Mouse (Mus musculus): ENCODE results near the gene Decr2. TPM values are rescaled to one million over a fixed set of nuclear protein-coding genes. Genes with fewer than 3 reads are reported as not detected.
"Not testable (repeated sequence)": the region's sequence is repeated elsewhere in the genome, so short reads cannot be mapped to it uniquely, and the experiment has no call there.

The Decr2 gene
- polyA plus RNA-seq, 1 experiment from 2014 or later: 47.1 TPM

DNA sequence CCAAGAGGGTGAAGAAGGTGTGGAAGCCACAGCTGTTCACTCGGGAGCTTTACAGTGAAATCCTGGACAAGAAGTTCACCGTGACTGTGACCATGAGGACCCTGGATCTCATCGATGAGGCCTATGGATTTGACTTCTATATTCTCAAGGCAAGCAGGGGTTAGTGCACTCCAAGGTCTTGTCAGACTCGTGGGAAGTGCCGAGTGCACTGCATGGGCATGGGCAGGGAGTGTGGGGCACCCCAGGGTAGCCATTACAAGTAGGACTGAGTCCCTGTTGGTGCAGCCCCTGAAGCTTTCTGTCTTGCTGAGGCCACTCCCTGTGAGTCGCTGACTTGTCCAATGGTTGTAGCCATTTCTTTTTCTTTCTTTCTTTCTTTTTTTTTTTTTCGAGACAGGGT is 34.4 kb upstream of the Decr2 start:
- H3K4me2 ChIP-seq (ENCODE audit: low read depth, low read length): peak overlapping the region; percentile 78
- no peak overlapping the region for H3K27ac ChIP-seq (ENCODE audit: low read length)
- no peak for ATAC-seq (ENCODE audit: insufficient read depth, low FRiP score)
- H3K36me3 ChIP-seq (ENCODE audit: control insufficient read depth, insufficient read depth, low read length): peaks cover 12% of the 10 kb centered on the region; the same call in 1 of the 2 replicates
- no peaks in the 10 kb centered on the region for H3K9me3 ChIP-seq (replicated peaks; ENCODE audit: control insufficient read depth, low read length)
- H3K27me3 ChIP-seq (ENCODE audit: control insufficient read depth, insufficient read depth, low read length): no peaks in the 10 kb centered on the region
- peak overlapping the region; percentile 87 for H3K9ac ChIP-seq (ENCODE audit: low read length)
- H3K4me3 ChIP-seq (replicated peaks; ENCODE audit: low read length): peak overlapping the region; percentile 82
- WGBS: 85% methylated on average over 7 of the region's 7 CpGs
- H3K4me1 ChIP-seq (ENCODE audit: control insufficient read depth, insufficient read depth, low read length): peaks cover 17% of the 10 kb centered on the region

- H3K27me3 ChIP-seq (ENCODE audit: control insufficient read depth, insufficient read depth, low read length): peaks cover 5% of the 10 kb centered on the region; the same call in 1 of the 2 replicates
- WGBS: under 1% methylated on average over 32 of the region's 32 CpGs
- ATAC-seq (ENCODE audit: insufficient read depth, low FRiP score): peak; percentile 87
- no peaks in the 10 kb centered on the region for H3K9me3 ChIP-seq (replicated peaks; ENCODE audit: control insufficient read depth, low read length)
- H3K4me1 ChIP-seq (ENCODE audit: control insufficient read depth, insufficient read depth, low read length): peaks cover 17% of the 10 kb centered on the region
- H3K36me3 ChIP-seq (ENCODE audit: control insufficient read depth, insufficient read depth, low read length): peaks cover 12% of the 10 kb centered on the region; the same call in 1 of the 2 replicates
- peak within 1 kb of the TSS; percentile 16; the same call in 1 of the 2 replicates for H3K27ac ChIP-seq (ENCODE audit: low read length)
- H3K9ac ChIP-seq (ENCODE audit: low read length): peak within 1 kb of the TSS; percentile 87
- peak within 1 kb of the TSS; percentile 82 for H3K4me3 ChIP-seq (replicated peaks; ENCODE audit: low read length)
- H3K4me2 ChIP-seq (ENCODE audit: low read depth, low read length): peak within 1 kb of the TSS; percentile 78
These were observed 33.1 kb upstream of the Decr2 start, which contains the start of gene Mrpl28 for GRCm38 (mm10) chr17:26123267-26123684. Gene Mrpl28 (plus strand): TSS chr17:26123500.

GRCm38 (mm10) chr17:26122431-26123140 is 32.4 kb upstream of the Decr2 start:
- H3K9ac ChIP-seq (ENCODE audit: low read length): no peak overlapping the region
- peaks cover 5% of the 10 kb centered on the region; the same call in 1 of the 2 replicates for H3K27me3 ChIP-seq (ENCODE audit: control insufficient read depth, insufficient read depth, low read length)
- WGBS: 64% methylated on average over 5 of the region's 5 CpGs
- peaks cover 17% of the 10 kb centered on the region for H3K4me1 ChIP-seq (ENCODE audit: control insufficient read depth, insufficient read depth, low read length)
- no peaks in the 10 kb centered on the region for H3K9me3 ChIP-seq (replicated peaks; ENCODE audit: control insufficient read depth, low read length)
- H3K27ac ChIP-seq (ENCODE audit: low read length): no peak overlapping the region
- peaks cover 12% of the 10 kb centered on the region; the same call in 1 of the 2 replicates for H3K36me3 ChIP-seq (ENCODE audit: control insufficient read depth, insufficient read depth, low read length)
- ATAC-seq (ENCODE audit: insufficient read depth, low FRiP score): no peak
- H3K4me3 ChIP-seq (replicated peaks; ENCODE audit: low read length): no peak overlapping the region
- no peak overlapping the region for H3K4me2 ChIP-seq (ENCODE audit: low read depth, low read length)

GRCm38 (mm10) chr17:26119766-26120710 is 29.9 kb upstream of the Decr2 start:
- Histone ChIP-seq H3K27ac (ENCODE audit: low read length) (no peak overlapping the region), H3K36me3 (ENCODE audit: control insufficient read depth, insufficient read depth, low read length) (no peaks in the 10 kb centered on the region), H3K27me3 (ENCODE audit: control insufficient read depth, insufficient read depth, low read length) (peaks cover 19% of the 10 kb centered on the region), H3K9ac (ENCODE audit: low read length) (peak overlapping the region; percentile 37; the same call in 1 of the 2 replicates), H3K4me3 (replicated peaks; ENCODE audit: low read length) (no peak overlapping the region), H3K9me3 (replicated peaks; ENCODE audit: control insufficient read depth, low read length) (no peaks in the 10 kb centered on the region), H3K4me2 (ENCODE audit: low read depth, low read length) (peak overlapping the region; percentile 31), H3K4me1 (ENCODE audit: control insufficient read depth, insufficient read depth, low read length) (peaks cover 17% of the 10 kb centered on the region)
- peak; percentile 52; the same call in 1 of the 2 replicates for ATAC-seq (ENCODE audit: insufficient read depth, low FRiP score)
- 38% methylated on average over 33 of the region's 33 CpGs for WGBS

GRCm38 (mm10) chr17:26116503-26117258 is 26.5 kb upstream of the Decr2 start:
- no peaks in the 10 kb centered on the region for H3K9me3 ChIP-seq (replicated peaks; ENCODE audit: control insufficient read depth, low read length)
- H3K36me3 ChIP-seq (ENCODE audit: control insufficient read depth, insufficient read depth, low read length): no peaks in the 10 kb centered on the region
- no peak overlapping the region for H3K9ac ChIP-seq (ENCODE audit: low read length)
- peaks cover 20% of the 10 kb centered on the region for H3K4me1 ChIP-seq (ENCODE audit: control insufficient read depth, insufficient read depth, low read length)
- peaks cover 46% of the 10 kb centered on the region for H3K27me3 ChIP-seq (ENCODE audit: control insufficient read depth, insufficient read depth, low read length)
- ATAC-seq (ENCODE audit: insufficient read depth, low FRiP score): peak; percentile 15; the same call in 1 of the 2 replicates
- H3K4me2 ChIP-seq (ENCODE audit: low read depth, low read length): no peak overlapping the region
- H3K27ac ChIP-seq (ENCODE audit: low read length): peak overlapping the region; percentile 70
- H3K4me3 ChIP-seq (replicated peaks; ENCODE audit: low read length): no peak overlapping the region
- WGBS: 76% methylated on average over 17 of the region's 17 CpGs

DNA sequence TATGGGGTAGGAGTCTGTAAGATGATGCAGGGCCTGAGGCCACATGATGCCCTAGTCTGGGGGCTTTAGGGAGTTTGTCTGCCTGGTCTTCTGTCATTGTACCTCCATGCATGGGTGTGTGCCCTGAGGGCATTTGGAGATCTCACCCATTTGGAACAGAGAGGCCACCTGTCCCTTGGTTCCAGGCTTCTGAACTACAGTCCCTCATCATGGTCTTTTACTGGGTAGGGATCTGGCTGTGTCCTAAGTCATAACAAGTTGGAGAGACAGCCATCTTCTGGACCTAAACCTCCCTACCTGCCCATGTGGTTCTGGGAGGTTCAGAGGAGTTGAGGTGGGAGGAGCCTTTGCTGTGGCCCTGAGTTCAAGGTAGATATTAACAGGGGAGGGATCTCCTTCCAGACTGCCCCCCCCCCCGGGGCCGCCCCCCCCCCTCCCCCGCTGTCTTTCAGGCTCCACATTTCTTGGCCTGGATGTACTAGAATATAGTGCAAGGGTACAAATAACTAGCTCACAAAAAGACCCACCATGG is 25.9 kb upstream of the Decr2 start:
- ATAC-seq (ENCODE audit: insufficient read depth, low FRiP score): no peak
- peak overlapping the region; percentile 70; the same call in 1 of the 2 replicates for H3K27ac ChIP-seq (ENCODE audit: low read length)

DNA sequence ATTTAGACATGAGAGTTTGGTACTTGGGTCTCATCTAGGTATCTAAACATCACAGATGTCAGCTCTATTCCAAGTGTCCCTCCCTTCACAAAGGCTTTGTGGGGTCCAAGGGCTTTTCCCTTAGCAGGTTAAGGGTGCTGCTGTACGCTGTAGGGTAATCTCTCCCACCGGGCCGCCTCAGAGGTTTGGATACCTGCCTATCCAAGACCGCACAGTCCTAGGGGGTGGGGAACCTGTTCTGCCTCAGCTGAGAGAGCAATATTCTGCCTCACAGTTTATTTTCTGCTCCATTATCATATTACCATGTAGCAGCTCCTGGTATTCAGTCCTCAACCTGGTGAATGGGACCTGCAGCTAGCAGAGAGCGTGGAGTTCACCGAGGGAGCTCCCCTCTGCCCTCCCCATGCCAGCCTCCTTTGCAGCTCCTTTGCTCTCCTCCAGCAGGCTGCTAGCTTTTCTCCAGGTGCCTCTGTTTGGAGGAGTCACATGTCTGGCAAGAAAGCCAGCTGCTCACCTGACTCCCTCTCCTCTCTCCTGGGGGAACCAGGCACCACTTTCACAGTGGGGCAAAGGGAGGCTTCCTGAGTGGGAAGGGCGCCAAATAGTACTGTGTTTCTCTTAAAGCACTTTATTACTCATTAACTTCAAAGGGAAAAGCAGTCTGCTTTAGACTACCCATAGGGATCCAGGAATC is 25.2 kb upstream of the Decr2 start:
- Histone ChIP-seq H3K4me2 (ENCODE audit: low read depth, low read length) (no peak overlapping the region), H3K27ac (ENCODE audit: low read length) (peak overlapping the region; percentile 70; the same call in 1 of the 2 replicates), H3K9ac (ENCODE audit: low read length) (no peak overlapping the region), H3K36me3 (ENCODE audit: control insufficient read depth, insufficient read depth, low read length) (no peaks in the 10 kb centered on the region), H3K9me3 (replicated peaks; ENCODE audit: control insufficient read depth, low read length) (no peaks in the 10 kb centered on the region), H3K27me3 (ENCODE audit: control insufficient read depth, insufficient read depth, low read length) (peaks cover 58% of the 10 kb centered on the region), H3K4me1 (ENCODE audit: control insufficient read depth, insufficient read depth, low read length) (peaks cover 17% of the 10 kb centered on the region), H3K4me3 (replicated peaks; ENCODE audit: low read length) (no peak overlapping the region)
- no peak for ATAC-seq (ENCODE audit: insufficient read depth, low FRiP score)
- 70% methylated on average over 7 of the region's 7 CpGs for WGBS

More for the DNA sequence above, 25.9 kb upstream of the Decr2 start:
- 48% methylated on average over 3 of the region's 3 CpGs for WGBS
- Histone ChIP-seq H3K9me3 (replicated peaks; ENCODE audit: control insufficient read depth, low read length) (no peaks in the 10 kb centered on the region), H3K4me1 (ENCODE audit: control insufficient read depth, insufficient read depth, low read length) (peaks cover 20% of the 10 kb centered on the region), H3K4me3 (replicated peaks; ENCODE audit: low read length) (no peak overlapping the region), H3K27me3 (ENCODE audit: control insufficient read depth, insufficient read depth, low read length) (peaks cover 52% of the 10 kb centered on the region), H3K4me2 (ENCODE audit: low read depth, low read length) (no peak overlapping the region), H3K9ac (ENCODE audit: low read length) (no peak overlapping the region), H3K36me3 (ENCODE audit: control insufficient read depth, insufficient read depth, low read length) (no peaks in the 10 kb centered on the region)

- H3K9ac ChIP-seq (ENCODE audit: low read length); ATAC-seq (ENCODE audit: insufficient read depth, low FRiP score); H3K4me2 ChIP-seq (ENCODE audit: low read depth, low read length); H3K4me3 ChIP-seq (replicated peaks; ENCODE audit: low read length); H3K36me3 ChIP-seq (ENCODE audit: control insufficient read depth, insufficient read depth, low read length); H3K9me3 ChIP-seq (replicated peaks; ENCODE audit: control insufficient read depth, low read length); H3K27ac ChIP-seq (ENCODE audit: low read length): not testable (repeated sequence)
- H3K4me1 ChIP-seq (ENCODE audit: control insufficient read depth, insufficient read depth, low read length): peaks cover 10% of the 10 kb centered on the region; the same call in 1 of the 2 replicates
- H3K27me3 ChIP-seq (ENCODE audit: control insufficient read depth, insufficient read depth, low read length): peaks cover 58% of the 10 kb centered on the region
- WGBS: 65% methylated on average over 7 of the region's 7 CpGs
These were observed 24.3 kb upstream of the Decr2 start for GRCm38 (mm10) chr17:26114461-26114860.
